Mouse (Mus musculus) embryo, embryonic 9.5 days (tissue): Measurements from ENCODE around the gene Dnajc16.

ENCODE experiments used
- DNase-seq: peaks from one replicate; pipeline ENCODE4 v3.0.0-alpha.2; 2017; ENCODE audit errors: extremely low spot score

Gene Dnajc16

GRCm38 (mm10) chr4:141790524-141790990 lies at the start of gene Dnajc16:
Dnajc16 (minus strand) TSS chr4:141790931.
- DNase-seq, result peak; percentile 96

- DNase-seq, result no peak
Measured at GRCm38 (mm10) chr4:141834536-141835095, 43.9 kb upstream of the Dnajc16 start.

GRCm38 (mm10) chr4:141833911-141834310 lies 43.2 kb upstream of the Dnajc16 start:
- no peak for DNase-seq

GRCm38 (mm10) chr4:141831361-141831760 lies 40.6 kb upstream of the Dnajc16 start:
- no peak for DNase-seq

- no peak for DNase-seq
Measured at GRCm38 (mm10) chr4:141830381-141830780, 39.6 kb upstream of the Dnajc16 start.

GRCm38 (mm10) chr4:141828177-141828576 lies 37.4 kb upstream of the Dnajc16 start:
- DNase-seq, result no peak

- DNase-seq, result no peak
Measured at GRCm38 (mm10) chr4:141827401-141827800, 36.7 kb upstream of the Dnajc16 start.

- no peak for DNase-seq
Measured at GRCm38 (mm10) chr4:141826060-141826459, 35.3 kb upstream of the Dnajc16 start, which contains the start of gene Cela2a. Cela2a (minus strand) TSS chr4:141826160.

- DNase-seq, result peak; percentile 17
Measured at GRCm38 (mm10) chr4:141822979-141823378, 32.2 kb upstream of the Dnajc16 start.

GRCm38 (mm10) chr4:141822089-141822488 lies 31.4 kb upstream of the Dnajc16 start:
- no peak for DNase-seq

- DNase-seq, result no peak
Measured at GRCm38 (mm10) chr4:141821178-141821577, 30.4 kb upstream of the Dnajc16 start.

GRCm38 (mm10) chr4:141819316-141819715 lies 28.6 kb upstream of the Dnajc16 start:
- no peak for DNase-seq

GRCm38 (mm10) chr4:141818861-141819260 lies 28.1 kb upstream of the Dnajc16 start:
- no peak for DNase-seq

GRCm38 (mm10) chr4:141817706-141818105 lies 27.0 kb upstream of the Dnajc16 start:
- no peak for DNase-seq

GRCm38 (mm10) chr4:141816776-141817655 lies 26.3 kb upstream of the Dnajc16 start:
- no peak for DNase-seq

GRCm38 (mm10) chr4:141816267-141816666 lies 25.5 kb upstream of the Dnajc16 start:
- no peak for DNase-seq

- DNase-seq, result no peak
Measured at GRCm38 (mm10) chr4:141811375-141811774, 20.6 kb upstream of the Dnajc16 start.

GRCm38 (mm10) chr4:141810975-141811374 lies 20.2 kb upstream of the Dnajc16 start:
- no peak for DNase-seq

- peak; percentile 38 for DNase-seq
Measured at GRCm38 (mm10) chr4:141809850-141810464, 19.2 kb upstream of the Dnajc16 start.

- no peak for DNase-seq
Measured at GRCm38 (mm10) chr4:141805886-141806285, 15.2 kb upstream of the Dnajc16 start.

- no peak for DNase-seq
Measured at GRCm38 (mm10) chr4:141804105-141804504, 13.4 kb upstream of the Dnajc16 start.

GRCm38 (mm10) chr4:141797545-141797944 lies 6.8 kb upstream of the Dnajc16 start:
- DNase-seq, result no peak
